Comparison of ENCODE assay signal across 8 mouse cellular contexts in the genomic region with DNA sequence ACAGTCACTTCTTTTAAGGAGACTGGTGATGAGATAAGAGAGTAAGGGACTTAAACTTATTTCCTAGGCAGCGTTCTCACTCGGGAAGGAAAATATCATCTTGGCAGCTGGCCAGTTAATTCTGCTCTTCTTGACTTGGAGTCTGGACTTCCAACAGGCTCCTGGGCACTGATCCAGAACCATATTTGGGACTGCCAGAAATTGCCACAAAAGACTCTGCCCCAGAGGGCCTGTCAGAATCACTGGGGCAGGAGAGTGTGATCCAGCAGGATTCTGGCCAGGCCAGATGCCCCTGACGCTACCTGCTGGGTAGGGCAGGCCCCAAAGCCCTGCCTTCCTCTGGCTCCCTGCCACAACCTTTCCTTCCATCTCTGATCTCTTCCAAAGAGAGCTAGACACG.
A peak's percentile ranks its signal among the peaks of the same experiment; 100 is the strongest.
DNase-seq lines count a peak whose midpoint lies in the region; ATAC-seq lines count a peak whose summit lies in the region.

No protein-coding gene starts in this region.

- H3K4me3 ChIP-seq in lung, embryonic 16.5 days (ENCODE audit: low read length) = no peak overlapping the region

- peak; percentile 71 for ATAC-seq in lung, embryonic 16.5 days (ENCODE audit: low read depth)

- peaks cover 7% of the 10 kb centered on the region for H3K4me1 ChIP-seq in lung, embryonic 16.5 days (replicated peaks; ENCODE audit: control insufficient read depth, insufficient read depth, low read length)

- H3K9ac ChIP-seq in lung, embryonic 16.5 days (ENCODE audit: low read length) = no peak overlapping the region

- no peaks in the 10 kb centered on the region for H3K27me3 ChIP-seq in lung, embryonic 16.5 days (ENCODE audit: control insufficient read depth, insufficient read depth, low read depth, low read length)

- intact Hi-C loops in heart, postnatal 25 days (cut with DNase I) = loop anchor here (10.0 kb wide), 1 partner anchor 494 kb away; no protein-coding TSS in a partner anchor

- WGBS in lung, embryonic 16.5 days = 24% methylated on average over 3 of the region's 4 CpGs

- DNase-seq in right cerebral cortex, postnatal 10 days (ENCODE audit: low spot score in 2 of 2) = peak; percentile 23 to 26
- DNase-seq in right cerebral cortex, postnatal 36 days (ENCODE audit: low spot score in 2 of 2) = no peak
- peak; percentile 76 for DNase-seq in cerebellum, adult 8-10 months
- peak; percentile 7 for DNase-seq in heart, postnatal 25 days (ENCODE audit: low spot score)
- DNase-seq in embryo, embryonic 11 days = no peak
- DNase-seq in thymus, postnatal 25 days = no peak
- DNase-seq in thymus, postnatal 4 days = no peak

- no peaks in the 10 kb centered on the region for H3K36me3 ChIP-seq in lung, embryonic 16.5 days (ENCODE audit: control insufficient read depth, insufficient read depth, low read length)

- no peaks in the 10 kb centered on the region for H3K9me3 ChIP-seq in lung, embryonic 16.5 days (ENCODE audit: control insufficient read depth, low read length)

- peak overlapping the region; percentile 12; the same call in 1 of the 2 replicates for H3K27ac ChIP-seq in lung, embryonic 16.5 days (ENCODE audit: low read length)

- no peak overlapping the region for H3K4me2 ChIP-seq in lung, embryonic 16.5 days (ENCODE audit: low read depth, low read length)

Comparison
In these comparisons a context has a peak if more than half of its experiments do, and no peak if none do; other contexts are left out.
1. DNase-seq: peak in right cerebral cortex, postnatal 10 days (2 of 2), cerebellum, adult 8-10 months (single experiment) and heart, postnatal 25 days (single experiment); none in right cerebral cortex, postnatal 36 days (0 of 2), embryo, embryonic 11 days (single experiment), thymus, postnatal 25 days (single experiment) and thymus, postnatal 4 days (single experiment).